Mouse (Mus musculus) hindbrain, postnatal 0 days (tissue): ENCODE results near the gene Scfd2. TPM values are rescaled to one million over a fixed set of nuclear protein-coding genes. Genes with fewer than 3 reads are reported as not detected.

Source experiments
- ATAC-seq: fragments of 200-750 bp; cut with Nextera tagmentation; 2 replicates; pipeline ENCODE4 v1.8.0; 2017; ENCODE audit warnings: mild to moderate bottlenecking, moderate TSS enrichment, moderate library complexity
- DNase-seq: peaks from one replicate; pipeline ENCODE4 v3.0.0-alpha.2; 2015; ENCODE audit warnings: low spot score
- H3K27ac ChIP-seq: fragments of 300-500 bp; sonication (generic); 2 replicates; pipeline ENCODE4 v1.5.1; 2014; ENCODE audit warnings: mild to moderate bottlenecking
- H3K27me3 ChIP-seq: fragments of 300-500 bp; sonication (generic); 2 replicates; pipeline ENCODE4 v1.6.1; 2014; ENCODE audit warnings: low read length, mixed read lengths; ENCODE audit not compliant: insufficient read depth
- H3K36me3 ChIP-seq: fragments of 300-500 bp; sonication (generic); 2 replicates; pipeline ENCODE4 v1.6.1; 2014; ENCODE audit warnings: low read length, mixed read lengths; ENCODE audit not compliant: insufficient read depth
- H3K4me1 ChIP-seq: fragments of 300-500 bp; sonication (generic); 2 replicates; pipeline ENCODE4 v1.6.1; 2014; ENCODE audit warnings: antibody characterized with exemption, low read length, mixed read lengths; ENCODE audit not compliant: insufficient read depth
- H3K4me2 ChIP-seq: fragments of 300-500 bp; sonication (generic); 2 replicates; pipeline ENCODE4 v1.6.1; 2014; ENCODE audit warnings: low read depth, mild to moderate bottlenecking, low read length, moderate library complexity, mixed read lengths
- H3K4me3 ChIP-seq: fragments of 300-500 bp; sonication (generic); 2 replicates; pipeline ENCODE4 v1.5.1; 2014; ENCODE audit warnings: low read length
- H3K9ac ChIP-seq: fragments of 300-500 bp; sonication (generic); replicated peaks from 2 replicates; pipeline ENCODE4 v1.6.1; 2014; ENCODE audit warnings: mild to moderate bottlenecking, low read length, moderate library complexity, mixed read lengths
- H3K9me3 ChIP-seq: fragments of 300-500 bp; sonication (generic); 2 replicates; pipeline ENCODE4 v1.6.1; 2016; ENCODE audit warnings: low read length, mixed read lengths
- CTCF ChIP-seq: IDR thresholded peaks from 2 replicates; pipeline ENCODE4 v1.5.1; 2016; ENCODE audit warnings: antibody characterized with exemption, control low read depth, low read depth
- WGBS: fragments of 180-500 bp; shearing (Covaris S2); extraction: QIAGEN DNeasy Blood & Tissue Kit; methylation state at CpG from one replicate; pipeline ENCODE4 v1.1.7; 2014; 5-methylcytosine and 5-hydroxymethylcytosine counted together
- polyA plus RNA-seq: library from polyadenylated mRNA; unstranded; fragments of >200 nt; fragmentation: Nextera tagmentation; extraction: Ambion mirVana; gene quantifications from 2 replicates; pipeline ENCODE4 v1.2.1, GENCODE M21; 2015
- total RNA-seq: library from RNA; depleted of rRNA; stranded (reverse); fragments of >200 nt; gene quantifications from 2 replicates; pipeline ENCODE4 v1.2.3, GENCODE M21; 2014

The Scfd2 gene
- total and polyA plus RNA-seq, 2 experiments from 2014 or later, result 18.9 to 35.1 TPM

DNA sequence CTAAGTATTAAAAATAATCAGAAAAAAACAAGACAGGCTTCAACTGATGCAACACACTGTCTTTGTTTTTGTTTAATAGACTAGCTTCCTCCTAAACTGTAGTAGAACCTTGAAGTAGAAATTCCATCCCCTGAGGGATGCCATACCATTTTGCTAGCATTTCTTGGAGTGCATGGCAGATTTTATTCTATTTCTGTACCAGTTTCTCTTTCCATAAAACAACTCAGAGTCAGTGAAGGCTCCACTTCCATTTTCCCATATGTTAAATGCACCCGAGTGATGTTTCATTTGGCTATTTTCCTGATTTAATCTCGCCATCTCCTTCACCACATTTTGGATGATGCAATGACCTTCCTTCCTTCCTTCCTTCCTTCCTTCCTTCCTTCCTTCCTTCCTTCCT is 243.4 kb downstream of the Scfd2 start:
- DNase-seq (no peak), ATAC-seq (no peak)
- TF ChIP-seq CTCF, result no peak
- H3K27ac ChIP-seq, result no peak overlapping the region
- no peak overlapping the region for H3K4me3 ChIP-seq
- H3K36me3 ChIP-seq, result no peaks in the 10 kb centered on the region
- H3K4me1 ChIP-seq, result no peaks in the 10 kb centered on the region
- 87% methylated on average over 2 of the region's 2 CpGs for WGBS
- no peaks in the 10 kb centered on the region for H3K9me3 ChIP-seq
- H3K4me2 ChIP-seq, result no peak overlapping the region
- no peaks in the 10 kb centered on the region for H3K27me3 ChIP-seq
- H3K9ac ChIP-seq, result no peak overlapping the region

DNA sequence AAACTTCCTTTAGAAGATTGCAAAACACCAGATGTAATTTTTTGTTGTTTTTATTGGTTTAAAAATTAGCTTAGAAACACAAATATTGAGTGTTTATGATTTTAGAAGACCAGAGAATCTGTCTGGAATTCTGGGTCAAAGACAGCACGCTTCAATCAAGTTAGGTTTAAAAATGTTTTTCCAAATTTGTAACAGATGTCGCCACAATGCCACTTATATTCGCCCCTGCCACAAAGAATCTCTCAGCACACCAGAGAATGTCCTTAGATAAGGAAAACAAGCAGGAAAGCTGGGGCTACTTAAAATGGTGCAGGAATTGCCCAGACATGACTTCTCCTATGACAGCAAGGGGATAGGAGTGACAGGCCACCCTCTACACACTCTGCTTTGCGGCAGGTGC is 245.3 kb downstream of the Scfd2 start:
- Histone ChIP-seq H3K4me2 (no peak overlapping the region), H3K9me3 (no peaks in the 10 kb centered on the region), H3K27ac (no peak overlapping the region), H3K4me3 (no peak overlapping the region), H3K9ac (no peak overlapping the region), H3K36me3 (no peaks in the 10 kb centered on the region), H3K27me3 (no peaks in the 10 kb centered on the region), H3K4me1 (no peaks in the 10 kb centered on the region)
- no peak for TF ChIP-seq CTCF
- no peak for DNase-seq
- ATAC-seq, result no peak
- WGBS, result 90% methylated on average over 4 of the region's 4 CpGs

DNA sequence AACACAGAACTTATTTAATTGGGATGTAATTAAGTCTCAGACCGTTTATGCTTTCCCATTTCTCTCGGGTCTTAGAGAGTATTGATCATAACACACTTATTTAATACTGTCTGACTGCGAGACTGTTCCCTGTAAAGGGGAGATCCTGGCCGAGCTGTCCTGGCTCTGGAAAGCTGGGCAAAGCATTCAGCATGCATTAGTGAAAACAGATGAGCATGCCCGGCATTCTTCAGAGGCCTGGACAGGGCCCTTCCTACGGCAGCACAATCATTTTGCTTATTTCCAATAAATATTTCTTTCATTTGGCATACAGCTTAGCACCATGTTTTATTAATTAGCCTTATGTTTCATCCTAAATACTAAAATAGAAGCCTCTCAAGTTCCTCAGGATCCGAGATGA is 245.8 kb downstream of the Scfd2 start:
- H3K4me2 ChIP-seq, result no peak overlapping the region
- no peak overlapping the region for H3K4me3 ChIP-seq
- H3K27me3 ChIP-seq, result no peaks in the 10 kb centered on the region
- H3K36me3 ChIP-seq, result no peaks in the 10 kb centered on the region
- WGBS, result 66% methylated on average over 7 of the region's 7 CpGs
- H3K27ac ChIP-seq, result no peak overlapping the region
- TF ChIP-seq CTCF, result no peak
- H3K9ac ChIP-seq, result no peak overlapping the region
- no peak for ATAC-seq
- no peaks in the 10 kb centered on the region for H3K4me1 ChIP-seq
- no peaks in the 10 kb centered on the region for H3K9me3 ChIP-seq
- DNase-seq, result no peak

DNA sequence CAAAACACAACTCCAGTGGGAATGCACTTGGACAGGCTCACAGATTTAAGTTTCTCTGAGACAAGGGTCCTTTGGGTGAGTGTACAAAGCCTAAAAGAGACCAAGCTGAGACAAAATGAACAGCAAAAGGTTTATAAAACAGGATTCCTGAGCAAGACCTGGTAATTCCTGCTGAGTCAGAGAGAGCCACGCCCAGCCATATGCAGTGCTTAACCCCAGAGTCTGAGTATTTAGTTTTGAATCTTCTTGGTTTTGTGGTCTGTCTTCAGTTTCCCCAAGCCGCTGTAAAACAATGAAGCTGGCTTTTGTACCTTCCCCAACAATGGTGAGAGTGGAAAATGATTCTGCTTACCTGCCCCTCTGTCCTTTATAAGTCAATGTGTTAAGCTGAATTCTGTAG is 246.3 kb downstream of the Scfd2 start:
- TF ChIP-seq CTCF, result no peak
- no peak overlapping the region for H3K4me2 ChIP-seq
- no peak overlapping the region for H3K9ac ChIP-seq
- H3K36me3 ChIP-seq, result no peaks in the 10 kb centered on the region
- no peak overlapping the region for H3K4me3 ChIP-seq
- ATAC-seq, result no peak
- 94% methylated on average over 2 of the region's 2 CpGs for WGBS
- H3K4me1 ChIP-seq, result no peaks in the 10 kb centered on the region
- no peaks in the 10 kb centered on the region for H3K9me3 ChIP-seq
- no peak for DNase-seq
- H3K27me3 ChIP-seq, result no peaks in the 10 kb centered on the region
- no peak overlapping the region for H3K27ac ChIP-seq

DNA sequence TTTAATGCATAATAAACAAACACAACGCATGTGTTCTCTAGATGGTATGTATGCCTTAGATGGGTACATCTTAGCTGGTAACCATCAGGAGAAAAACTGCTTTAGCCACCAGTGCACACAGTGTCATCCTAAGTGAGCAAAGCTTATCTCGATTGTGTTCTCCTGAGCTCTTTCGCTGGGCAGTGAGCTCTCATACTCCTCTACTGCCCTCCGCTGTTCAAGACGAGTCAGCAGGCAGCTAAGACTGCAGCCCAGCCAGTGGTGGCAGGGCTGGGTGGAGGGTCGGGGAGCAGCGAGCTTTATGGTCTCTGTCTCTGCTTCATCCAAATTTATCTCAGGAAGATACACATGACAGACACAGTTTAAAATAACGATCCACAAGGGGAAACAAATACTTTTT is 248.0 kb downstream of the Scfd2 start:
- Histone ChIP-seq H3K27ac (no peak overlapping the region), H3K4me3 (no peak overlapping the region), H3K36me3 (no peaks in the 10 kb centered on the region), H3K9me3 (no peaks in the 10 kb centered on the region), H3K9ac (no peak overlapping the region), H3K4me1 (no peaks in the 10 kb centered on the region), H3K4me2 (no peak overlapping the region), H3K27me3 (no peaks in the 10 kb centered on the region)
- TF ChIP-seq CTCF, result peak; percentile 79
- ATAC-seq (no peak), DNase-seq (peak; percentile 71)
- WGBS, result 50% methylated on average over 8 of the region's 8 CpGs

DNA sequence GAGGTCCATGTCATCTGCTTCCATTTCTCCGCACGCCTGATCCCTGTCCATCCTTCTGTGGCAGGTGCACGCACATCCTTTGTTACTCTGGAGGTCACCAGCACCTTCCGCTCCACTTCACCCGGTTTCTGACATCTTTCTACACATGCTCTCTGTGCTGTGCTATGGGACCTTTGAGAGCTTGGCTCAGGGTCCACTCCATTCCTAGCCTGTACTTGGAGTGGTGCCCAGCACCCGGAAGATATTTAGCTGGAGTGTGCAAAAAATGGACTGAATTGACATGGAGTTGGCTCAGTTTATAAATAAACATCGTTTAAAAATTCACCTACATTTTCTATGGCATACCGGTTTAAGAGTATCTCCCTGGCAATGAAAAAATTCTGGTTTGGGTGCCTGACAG is 250.1 kb downstream of the Scfd2 start:
- no peaks in the 10 kb centered on the region for H3K9me3 ChIP-seq
- H3K9ac ChIP-seq, result no peak overlapping the region
- ATAC-seq, result peak; percentile 39; the same call in 1 of the 2 replicates
- 63% methylated on average over 8 of the region's 8 CpGs for WGBS
- H3K27me3 ChIP-seq, result no peaks in the 10 kb centered on the region
- no peak for TF ChIP-seq CTCF
- H3K4me1 ChIP-seq, result 0 out of 2 replicates have a peak, but pooled peaks cover 5% of the 10 kb centered on the region
- H3K27ac ChIP-seq, result no peak overlapping the region
- no peak for DNase-seq
- no peak overlapping the region for H3K4me2 ChIP-seq
- H3K4me3 ChIP-seq, result no peak overlapping the region
- H3K36me3 ChIP-seq, result no peaks in the 10 kb centered on the region

DNA sequence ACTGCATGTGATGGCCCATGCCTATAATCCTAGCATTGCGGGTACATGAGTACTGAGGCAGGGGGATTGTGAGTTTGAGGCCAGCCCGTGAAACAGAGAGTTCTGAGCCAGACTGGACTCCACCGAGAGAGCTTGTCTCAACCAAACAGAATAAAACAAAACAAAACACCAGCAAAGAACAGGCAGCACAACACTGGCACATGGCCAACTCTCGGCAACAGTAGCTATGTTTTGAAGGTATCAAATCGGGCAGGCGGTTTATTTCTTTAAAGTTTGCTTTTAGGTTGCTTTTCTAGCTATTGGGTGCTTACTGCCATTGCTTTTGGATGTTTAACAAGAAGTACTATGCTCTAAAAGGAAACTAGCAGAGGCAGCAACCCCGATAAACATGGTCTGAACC is 251.9 kb downstream of the Scfd2 start:
- Histone ChIP-seq H3K4me1 (0 out of 2 replicates have a peak, but pooled peaks cover 5% of the 10 kb centered on the region), H3K4me2 (no peak overlapping the region), H3K9ac (no peak overlapping the region), H3K9me3 (no peaks in the 10 kb centered on the region), H3K4me3 (no peak overlapping the region), H3K36me3 (no peaks in the 10 kb centered on the region), H3K27me3 (no peaks in the 10 kb centered on the region), H3K27ac (no peak overlapping the region)
- WGBS, result 77% methylated on average over 7 of the region's 7 CpGs
- DNase-seq, result no peak
- TF ChIP-seq CTCF, result no peak
- no peak for ATAC-seq

DNA sequence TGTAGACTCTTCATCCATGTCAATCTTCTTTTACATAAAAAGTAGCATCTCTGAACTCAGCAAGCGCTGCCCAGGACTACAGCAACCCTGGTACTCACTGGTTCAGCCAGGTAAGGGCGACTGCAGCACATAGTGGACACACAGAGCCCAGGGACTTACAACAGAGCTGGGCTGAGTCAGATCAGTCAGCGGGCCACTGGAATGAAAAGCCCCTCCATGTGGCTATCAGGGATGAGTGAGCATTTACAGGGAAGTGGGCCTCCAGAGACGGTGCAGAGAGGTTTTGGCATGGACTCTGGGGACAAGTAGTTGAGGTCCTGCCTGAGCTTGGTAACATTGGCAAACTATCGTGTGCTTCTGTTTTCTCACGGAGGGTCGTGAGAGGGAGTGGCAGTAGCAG is 253.1 kb downstream of the Scfd2 start:
- H3K9me3 ChIP-seq, result no peaks in the 10 kb centered on the region
- DNase-seq (no peak), ATAC-seq (no peak)
- H3K36me3 ChIP-seq, result no peaks in the 10 kb centered on the region
- no peaks in the 10 kb centered on the region for H3K27me3 ChIP-seq
- WGBS, result 82% methylated on average over 7 of the region's 7 CpGs
- no peak for TF ChIP-seq CTCF
- 0 out of 2 replicates have a peak, but pooled peaks cover 5% of the 10 kb centered on the region for H3K4me1 ChIP-seq
- no peak overlapping the region for H3K4me3 ChIP-seq
- no peak overlapping the region for H3K4me2 ChIP-seq
- H3K27ac ChIP-seq, result no peak overlapping the region
- no peak overlapping the region for H3K9ac ChIP-seq
